Mouse (Mus musculus) liver, embryonic 13.5 days (tissue): ENCODE results near the gene Rrp8. TPM values are rescaled to one million over a fixed set of nuclear protein-coding genes. Genes with fewer than 3 reads are reported as not detected.

Experiments
- ATAC-seq: fragments of 200-750 bp; cut with Nextera tagmentation; 2 replicates; pipeline ENCODE4 v1.8.0; 2017; ENCODE audit warnings: low read depth, mild to moderate bottlenecking, moderate number of reproducible peaks, moderate library complexity
- DNase-seq: peaks from one replicate; pipeline ENCODE4 v3.0.0; 2022
- H3K27ac ChIP-seq: fragments of 300-500 bp; sonication (generic); 2 replicates; pipeline ENCODE4 v1.5.1; 2015; ENCODE audit warnings: moderate library complexity, mild to moderate bottlenecking, inconsistent platforms
- H3K27me3 ChIP-seq: fragments of 300-500 bp; sonication (generic); 2 replicates; pipeline ENCODE4 v1.6.1; 2015; ENCODE audit warnings: mild to moderate bottlenecking, inconsistent platforms
- H3K36me3 ChIP-seq: fragments of 300-500 bp; sonication (generic); 2 replicates; pipeline ENCODE4 v1.6.1; 2015; ENCODE audit warnings: mild to moderate bottlenecking, inconsistent platforms
- H3K4me1 ChIP-seq: fragments of 300-500 bp; sonication (generic); replicated peaks from 2 replicates; pipeline ENCODE4 v1.6.1; 2015; ENCODE audit warnings: inconsistent platforms
- H3K4me2 ChIP-seq: fragments of 300-500 bp; sonication (generic); 2 replicates; pipeline ENCODE4 v1.6.1; 2015; ENCODE audit warnings: inconsistent platforms, mild to moderate bottlenecking, moderate library complexity
- H3K4me3 ChIP-seq: fragments of 300-500 bp; sonication (generic); replicated peaks from 2 replicates; pipeline ENCODE4 v1.5.1; 2015; ENCODE audit warnings: mild to moderate bottlenecking, inconsistent platforms
- H3K9ac ChIP-seq: fragments of 300-500 bp; sonication (generic); 2 replicates; pipeline ENCODE4 v1.6.1; 2015; ENCODE audit warnings: mild to moderate bottlenecking, inconsistent platforms
- H3K9me3 ChIP-seq: fragments of 300-500 bp; sonication (generic); replicated peaks from 2 replicates; pipeline ENCODE4 v1.6.1; 2016; ENCODE audit warnings: inconsistent platforms
- WGBS: fragments of 180-500 bp; shearing (Covaris S2); methylation state at CpG from one replicate; pipeline ENCODE4 v1.1.7; 2015; ENCODE audit not compliant: insufficient replicate concordance; 5-methylcytosine and 5-hydroxymethylcytosine counted together
- polyA plus RNA-seq: library from polyadenylated mRNA; unstranded; fragments of >200 nt; fragmentation: Nextera tagmentation; extraction: Ambion mirVana; gene quantifications from 2 replicates; pipeline ENCODE4 v1.2.1, GENCODE M21; 2015

The Rrp8 gene
- polyA plus RNA-seq, 1 experiment from 2014 or later, result 25.2 TPM

DNA sequence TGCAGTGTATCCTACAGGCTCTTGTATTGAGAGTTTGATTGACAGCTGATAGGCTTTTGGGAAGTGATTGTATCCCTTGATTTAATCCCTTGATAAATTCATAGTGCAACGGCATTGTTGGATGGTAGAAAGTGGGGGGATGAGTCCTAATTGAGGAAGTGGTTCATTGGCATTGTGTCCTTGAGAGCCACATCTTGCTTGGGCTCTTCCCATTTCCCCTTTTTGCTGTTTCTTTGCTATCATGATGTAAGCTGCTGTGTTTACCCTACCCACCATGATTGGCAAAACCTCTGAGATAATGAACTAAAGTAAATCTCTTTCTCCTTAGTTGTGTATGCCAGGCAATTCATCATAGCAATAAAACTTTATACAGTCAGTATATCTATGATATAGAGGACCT is 46.3 kb downstream of the Rrp8 start:
- DNase-seq (no peak), ATAC-seq (no peak)
- H3K4me3 ChIP-seq, result no peak overlapping the region
- no peaks in the 10 kb centered on the region for H3K27me3 ChIP-seq
- 9% methylated on average over 1 of the region's 1 CpGs for WGBS
- H3K27ac ChIP-seq, result no peak overlapping the region
- no peaks in the 10 kb centered on the region for H3K36me3 ChIP-seq
- H3K9me3 ChIP-seq, result no peaks in the 10 kb centered on the region
- no peak overlapping the region for H3K4me2 ChIP-seq
- no peaks in the 10 kb centered on the region for H3K4me1 ChIP-seq
- no peak overlapping the region for H3K9ac ChIP-seq

DNA sequence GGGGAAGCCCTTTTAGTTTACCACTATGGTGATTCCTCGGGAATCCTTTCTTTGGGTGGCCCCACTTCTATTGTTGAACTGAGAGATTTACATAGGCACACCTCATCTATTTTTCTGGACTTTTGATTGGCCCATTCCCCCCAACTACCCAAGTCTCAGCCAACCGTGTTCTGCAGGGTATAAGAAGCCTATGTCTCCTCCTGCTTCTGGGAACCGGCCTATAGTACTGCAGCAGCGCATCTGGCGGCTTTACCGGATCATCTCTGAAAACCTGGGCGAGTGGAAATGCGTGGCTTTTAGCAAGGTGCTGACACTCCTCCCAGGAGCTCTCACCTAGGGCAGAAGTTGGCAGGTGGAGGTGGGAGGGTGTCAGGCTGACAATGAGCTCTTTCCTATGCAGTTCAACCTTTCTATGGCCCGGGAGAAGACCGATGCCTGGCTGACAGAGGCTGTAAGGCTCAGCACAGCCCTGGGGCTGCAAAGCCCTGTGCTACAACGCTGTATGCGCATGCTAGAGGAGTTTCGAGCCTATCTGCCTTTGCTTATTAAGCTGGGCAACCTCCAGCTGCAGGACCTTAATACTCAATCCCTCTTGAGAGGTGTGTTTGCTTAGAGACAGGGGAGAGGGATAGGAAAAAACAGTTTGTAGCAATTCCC is 51.5 kb downstream of the Rrp8 start:
- no peaks in the 10 kb centered on the region for H3K27me3 ChIP-seq
- ATAC-seq (no peak), DNase-seq (no peak)
- H3K9ac ChIP-seq, result no peak overlapping the region
- no peak overlapping the region for H3K27ac ChIP-seq
- H3K9me3 ChIP-seq, result no peaks in the 10 kb centered on the region
- no peak overlapping the region for H3K4me2 ChIP-seq
- WGBS, result 32% methylated on average over 13 of the region's 13 CpGs
- H3K4me3 ChIP-seq, result no peak overlapping the region
- no peaks in the 10 kb centered on the region for H3K4me1 ChIP-seq
- no peaks in the 10 kb centered on the region for H3K36me3 ChIP-seq

Other genes starting within 250 kb of the Rrp8 start
- 22.8 and 25.6 TPM in 2 replicates for gene Smpd1, start 183.0 kb downstream of the Rrp8 start, polyA plus RNA-seq
- gene Apbb1, start 155.7 kb downstream of the Rrp8 start, polyA plus RNA-seq, result 4.1 TPM in 2 replicates
- gene Hpx, start 137.2 kb downstream of the Rrp8 start, polyA plus RNA-seq, result 144 and 154 TPM in 2 replicates
- gene Trim3, start 103.8 kb downstream of the Rrp8 start, polyA plus RNA-seq, result 3.7 and 3.8 TPM in 2 replicates
- gene Timm10b, start 97.3 kb downstream of the Rrp8 start, polyA plus RNA-seq, result 131 and 135 TPM in 2 replicates
- gene Arfip2, start 97.0 kb downstream of the Rrp8 start, polyA plus RNA-seq, result 15.7 and 19.7 TPM in 2 replicates
- gene Gm45799, start 96.8 kb downstream of the Rrp8 start, polyA plus RNA-seq, result 6.2 and 34.2 TPM in 2 replicates
- gene Dnhd1, start 86.6 kb downstream of the Rrp8 start, polyA plus RNA-seq, result 0.06 and 0.12 TPM in 2 replicates
- 125 and 138 TPM in 2 replicates for gene Ilk, start 793 bp downstream of the Rrp8 start, polyA plus RNA-seq
- gene Taf10, start 7.0 kb upstream of the Rrp8 start, polyA plus RNA-seq, result 130 and 158 TPM in 2 replicates
- 51.2 and 63.6 TPM in 2 replicates for gene Tpp1, start 14.8 kb upstream of the Rrp8 start, polyA plus RNA-seq
- 0.73 and 0.74 TPM in 2 replicates for gene Dchs1, start 50.3 kb upstream of the Rrp8 start, polyA plus RNA-seq
- gene Mrpl17, start 73.7 kb upstream of the Rrp8 start, polyA plus RNA-seq, result 302 and 319 TPM in 2 replicates
- gene Gm4070, start 216.6 kb upstream of the Rrp8 start, polyA plus RNA-seq, result 0.29 and 0.68 TPM in 2 replicates